Comparison of ENCODE assay signal across 22 mouse cellular contexts in genomic region chr2:65195233-65196010, GRCm38 (mm10). TPM values are rescaled to one million over a fixed set of nuclear protein-coding genes. Genes with fewer than 3 reads are reported as not detected.
DNase-seq lines count a peak whose midpoint lies in the region; ATAC-seq and TF ChIP-seq lines count a peak whose summit lies in the region.
"Had no signal": no experiment of that assay in that cellular context is flagged by ENCODE, and none has a peak within 500 bp of the region (broad histone marks: within the 10 kb centered on the region; RNA-seq: fewer than 3 reads in every experiment).

No protein-coding gene starts in this region.

- in situ Hi-C loops in Patski (cut with MboI; ENCODE audit: low pct_unique_long_range_greater_than_20kb) = no loop called here

- 54% methylated on average over 9 of the region's 9 CpGs for WGBS in kidney, adult 2 months
- WGBS in stomach, postnatal 0 days = 58% methylated on average over 9 of the region's 9 CpGs
- 87% methylated on average over 9 of the region's 9 CpGs for WGBS in hindbrain, embryonic 16.5 days
- 80% methylated on average over 9 of the region's 9 CpGs for WGBS in forebrain, embryonic 16.5 days

- H3K36me3 ChIP-seq in kidney, adult 2 months (ENCODE audit: control insufficient read depth, insufficient read depth, low read length) = no peaks in the 10 kb centered on the region; the same call in 1 of the 2 replicates
- no peaks in the 10 kb centered on the region for H3K36me3 ChIP-seq in stomach, postnatal 0 days (ENCODE audit: control insufficient read depth, insufficient read depth, low read length)
- no peaks in the 10 kb centered on the region for H3K36me3 ChIP-seq in hindbrain, embryonic 16.5 days (ENCODE audit: control insufficient read depth, insufficient read depth, low read length)
- no peaks in the 10 kb centered on the region for H3K36me3 ChIP-seq in forebrain, embryonic 16.5 days (ENCODE audit: control insufficient read depth, insufficient read depth)
- H3K36me3 ChIP-seq: forebrain, embryonic 12.5 days; heart, embryonic 15.5 days; hindbrain, embryonic 15.5 days had no signal

- H3K9me3 ChIP-seq in stomach, postnatal 0 days (ENCODE audit: control insufficient read depth, low read length) = no peaks in the 10 kb centered on the region
- no peaks in the 10 kb centered on the region for H3K9me3 ChIP-seq in hindbrain, embryonic 16.5 days (ENCODE audit: control insufficient read depth, low read length)
- no peaks in the 10 kb centered on the region for H3K9me3 ChIP-seq in forebrain, embryonic 16.5 days (ENCODE audit: control insufficient read depth, low read length)
- H3K9me3 ChIP-seq: forebrain, embryonic 12.5 days; heart, embryonic 15.5 days; hindbrain, embryonic 15.5 days had no signal

- POLR2A ChIA-PET in Patski (lab: Charles Lee) = interaction anchor here (0.7 to 1.0 kb wide), 3 partner anchors 15 to 42 kb away, joined by 3 to 4 read pairs (median 3); no protein-coding TSS in a partner anchor

- TF ChIP-seq EP300 in stomach, postnatal 0 days (optimal IDR thresholded peaks at IDR 0.05) = no peak

- peaks cover 27% of the 10 kb centered on the region for H3K4me1 ChIP-seq in kidney, adult 2 months (ENCODE audit: control insufficient read depth, insufficient read depth, low read length)
- peaks cover 2% of the 10 kb centered on the region; the same call in 1 of the 2 replicates for H3K4me1 ChIP-seq in stomach, postnatal 0 days (replicated peaks; ENCODE audit: control insufficient read depth, insufficient read depth)
- H3K4me1 ChIP-seq in hindbrain, embryonic 16.5 days (ENCODE audit: control insufficient read depth, insufficient read depth, low read depth, low read length) = no peaks in the 10 kb centered on the region
- no peaks in the 10 kb centered on the region for H3K4me1 ChIP-seq in forebrain, embryonic 16.5 days (replicated peaks; ENCODE audit: control insufficient read depth, insufficient read depth, low read length)
- H3K4me1 ChIP-seq: forebrain, embryonic 12.5 days; hindbrain, embryonic 15.5 days had no signal

- CTCF ChIA-PET in Patski (lab: Charles Lee) = interaction anchor here (1.0 to 2.0 kb wide), 2 partner anchors 9 to 51 kb away, joined by 3 to 6 read pairs; no protein-coding TSS in a partner anchor

- TF ChIP-seq POLR2A in kidney, adult 2 months (IDR thresholded peaks at IDR 0.05; ENCODE audit: low read depth, low read length) = no peak

- H3K9ac ChIP-seq in stomach, postnatal 0 days (ENCODE audit: low read length) = no peak overlapping the region
- H3K9ac ChIP-seq in hindbrain, embryonic 16.5 days (ENCODE audit: low read depth, low read length) = no peak overlapping the region
- no peak overlapping the region for H3K9ac ChIP-seq in forebrain, embryonic 16.5 days (replicated peaks; ENCODE audit: low read depth, low read length)
- H3K9ac ChIP-seq: forebrain, embryonic 12.5 days; heart, embryonic 15.5 days; hindbrain, embryonic 15.5 days had no signal

- H3K27ac ChIP-seq in kidney, adult 2 months (ENCODE audit: insufficient read depth, low read depth, low read length) = 0 out of 2 replicates have a peak overlapping the region, but pooled peaks have one; percentile 4
- H3K27ac ChIP-seq in stomach, postnatal 0 days (replicated peaks) = 0 out of 2 replicates have a peak overlapping the region, but pooled peaks have one; percentile 13
- no peak overlapping the region for H3K27ac ChIP-seq in hindbrain, embryonic 16.5 days (ENCODE audit: low read depth, low read length)
- H3K27ac ChIP-seq in forebrain, embryonic 16.5 days (ENCODE audit: low read length) = no peak overlapping the region
- H3K27ac ChIP-seq: forebrain, embryonic 12.5 days; heart, embryonic 15.5 days; hindbrain, embryonic 15.5 days; left cerebral cortex, adult 2 months had no signal

- no peak overlapping the region for H3K4me3 ChIP-seq in kidney, adult 2 months (ENCODE audit: insufficient read depth, low read depth, low read length)
- no peak overlapping the region for H3K4me3 ChIP-seq in stomach, postnatal 0 days (ENCODE audit: low read depth, low read length)
- H3K4me3 ChIP-seq in hindbrain, embryonic 16.5 days (ENCODE audit: low read length) = no peak overlapping the region
- H3K4me3 ChIP-seq in forebrain, embryonic 16.5 days (replicated peaks; ENCODE audit: low read length) = no peak overlapping the region
- H3K4me3 ChIP-seq: forebrain, embryonic 12.5 days; heart, embryonic 15.5 days; hindbrain, embryonic 15.5 days; left cerebral cortex, adult 2 months had no signal

- ATAC-seq in Patski = peak; percentile 88
- ATAC-seq in granulocyte monocyte progenitor cell, adult 5-6 weeks (replicated peaks; ENCODE audit: poor library complexity, severe bottlenecking) = peak; percentile 20
- ATAC-seq in stomach, postnatal 0 days (ENCODE audit: low FRiP score, low TSS enrichment) = no peak
- ATAC-seq in hindbrain, embryonic 16.5 days = no peak
- no peak for ATAC-seq in forebrain, embryonic 16.5 days
- ATAC-seq: midbrain, embryonic 16.5 days had no signal

- H3K4me2 ChIP-seq in stomach, postnatal 0 days (replicated peaks; ENCODE audit: low read depth) = no peak overlapping the region
- H3K4me2 ChIP-seq in hindbrain, embryonic 16.5 days (ENCODE audit: low read length) = no peak overlapping the region
- H3K4me2 ChIP-seq in forebrain, embryonic 16.5 days (ENCODE audit: low read length) = no peak overlapping the region
- H3K4me2 ChIP-seq: forebrain, embryonic 12.5 days; heart, embryonic 15.5 days; hindbrain, embryonic 15.5 days; liver, embryonic 11.5 days had no signal

- no peak for DNase-seq in kidney, adult 2 months
- DNase-seq in kidney, adult 9 months = no peak
- peak; percentile 51 for DNase-seq in Patski (ENCODE audit: low read depth, low spot score)
- no peak for DNase-seq in stomach, postnatal 0 days (ENCODE audit: low spot score)
- no peak for DNase-seq in kidney, adult 8-10 months
- DNase-seq: cerebellum, adult 9-11 months; heart, postnatal 4 days; kidney, postnatal 36 days; layer of hippocampus, adult 9-11 months; lung, adult 2 months; lung, postnatal 36 days had no signal

- H3K27me3 ChIP-seq in kidney, adult 2 months (replicated peaks; ENCODE audit: control insufficient read depth, insufficient read depth, low read length) = no peaks in the 10 kb centered on the region
- no peaks in the 10 kb centered on the region for H3K27me3 ChIP-seq in Patski
- H3K27me3 ChIP-seq in stomach, postnatal 0 days (ENCODE audit: control insufficient read depth, insufficient read depth, low read length) = no peaks in the 10 kb centered on the region
- no peaks in the 10 kb centered on the region for H3K27me3 ChIP-seq in hindbrain, embryonic 16.5 days (replicated peaks; ENCODE audit: control insufficient read depth, insufficient read depth, low read length)
- H3K27me3 ChIP-seq in forebrain, embryonic 16.5 days (replicated peaks; ENCODE audit: control insufficient read depth, insufficient read depth, low read length) = no peaks in the 10 kb centered on the region
- H3K27me3 ChIP-seq: CH12.LX; forebrain, embryonic 12.5 days; heart, embryonic 15.5 days; hindbrain, embryonic 15.5 days had no signal

- TF ChIP-seq CTCF in kidney, adult 2 months (conservative IDR thresholded peaks at IDR 0.05; ENCODE audit: insufficient read depth, insufficient read length, low read depth, low read length) = no peak
- TF ChIP-seq CTCF in Patski (IDR thresholded peaks at IDR 0.05) = no peak
- no peak for TF ChIP-seq CTCF in stomach, postnatal 0 days (IDR thresholded peaks at IDR 0.05; ENCODE audit: low read depth)

RNA-seq across cellular contexts. Expression of gene Cobll1, which starts 43.8 kb away (rescaled TPM):
- polyA plus RNA-seq in kidney, adult 2 months (2012; rRNA removed) = 51.7 and 53.2 TPM in 2 replicates
- 71.0 TPM for polyA plus RNA-seq in Patski (2021)
- 2.9 and 3.6 TPM in 2 replicates for total RNA-seq in granulocyte monocyte progenitor cell, adult 5-6 weeks (2014; fragmentation: Nextera tagmentation)
- total RNA-seq in granulocyte monocyte progenitor cell, adult 5-6 weeks (2017) = 1.0 and 1.7 TPM in 2 replicates
- polyA plus RNA-seq in stomach, postnatal 0 days (2015; fragmentation: Nextera tagmentation; extraction: Ambion mirVana) = 9.3 and 10.3 TPM in 2 replicates
- polyA plus RNA-seq in hindbrain, embryonic 16.5 days (2015; fragmentation: Nextera tagmentation; extraction: Ambion mirVana) = 2.8 and 3.7 TPM in 2 replicates
- 3.3 and 3.8 TPM in 2 replicates for polyA plus RNA-seq in forebrain, embryonic 16.5 days (2015; fragmentation: Nextera tagmentation; extraction: Ambion mirVana)
- total RNA-seq: MEL had no signal

Comparison
In these comparisons a context has a peak if more than half of its experiments do, and no peak if none do; other contexts are left out.
1. H3K27ac ChIP-seq: peak in kidney, adult 2 months (single experiment) and stomach, postnatal 0 days (single experiment); none in hindbrain, embryonic 16.5 days (single experiment) and forebrain, embryonic 16.5 days (single experiment).
2. ATAC-seq: peak in Patski (single experiment) and granulocyte monocyte progenitor cell, adult 5-6 weeks (single experiment); none in stomach, postnatal 0 days (single experiment), hindbrain, embryonic 16.5 days (single experiment) and forebrain, embryonic 16.5 days (single experiment).